ENCODE assay signal across 11 mouse cellular contexts in the genomic region with DNA sequence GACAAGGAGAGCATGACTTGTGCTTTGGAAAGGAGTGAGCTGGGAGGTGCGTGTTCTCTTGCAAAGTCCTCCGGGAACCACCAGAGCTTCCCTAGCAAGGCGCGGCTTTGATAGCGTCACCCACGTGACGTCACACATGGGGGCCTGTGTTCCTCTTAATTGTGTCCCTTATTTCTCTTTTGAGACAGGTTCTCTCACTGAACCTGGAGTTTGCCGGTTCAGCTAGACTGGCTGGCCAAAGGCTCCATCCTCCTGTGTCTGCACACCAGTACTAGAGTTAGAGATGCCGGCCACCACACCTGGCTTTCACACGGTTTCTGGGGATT.
A peak's percentile ranks its signal among the peaks of the same experiment; 100 is the strongest.
DNase-seq lines count a peak whose midpoint lies in the region; ATAC-seq and TF ChIP-seq lines count a peak whose summit lies in the region.
"Had no signal": no experiment of that assay in that cellular context is flagged by ENCODE, and none has a peak within 500 bp of the region (broad histone marks: within the 10 kb centered on the region; RNA-seq: fewer than 3 reads in every experiment).

No protein-coding gene starts in this region.

- H3K4me1 ChIP-seq in kidney, embryonic 14.5 days (ENCODE audit: control insufficient read depth, insufficient read depth, low read length), result peaks cover 50% of the 10 kb centered on the region
- peaks cover 17% of the 10 kb centered on the region for H3K4me1 ChIP-seq in hindbrain, embryonic 16.5 days (ENCODE audit: control insufficient read depth, insufficient read depth, low read depth, low read length)
- peaks cover 3% of the 10 kb centered on the region; the same call in 1 of the 2 replicates for H3K4me1 ChIP-seq in stomach, postnatal 0 days (replicated peaks; ENCODE audit: control insufficient read depth, insufficient read depth)

- H3K36me3 ChIP-seq in kidney, embryonic 14.5 days (ENCODE audit: control insufficient read depth, insufficient read depth, low read length), result peaks cover 6% of the 10 kb centered on the region
- no peaks in the 10 kb centered on the region for H3K36me3 ChIP-seq in hindbrain, embryonic 16.5 days (ENCODE audit: control insufficient read depth, insufficient read depth, low read length)
- H3K36me3 ChIP-seq in stomach, postnatal 0 days (ENCODE audit: control insufficient read depth, insufficient read depth, low read length), result peaks cover under 1% of the 10 kb centered on the region; the same call in 1 of the 2 replicates

- no peak for DNase-seq in kidney, adult 18-20 months
- peak; percentile 33 for DNase-seq in thymus, postnatal 4 days
- no peak for DNase-seq in thymus, postnatal 36 days
- DNase-seq in stomach, postnatal 0 days (ENCODE audit: low spot score), result peak; percentile 44
- DNase-seq in urinary bladder, postnatal 36 days (ENCODE audit: low spot score in 2 of 2), result no peak
- DNase-seq: adrenal gland, adult 8-10 months; layer of hippocampus, postnatal 36 days had no signal

- no peaks in the 10 kb centered on the region for H3K9me3 ChIP-seq in kidney, embryonic 14.5 days (ENCODE audit: control insufficient read depth, low read length)
- no peaks in the 10 kb centered on the region for H3K9me3 ChIP-seq in hindbrain, embryonic 16.5 days (ENCODE audit: control insufficient read depth, low read length)
- H3K9me3 ChIP-seq in stomach, postnatal 0 days (ENCODE audit: control insufficient read depth, low read length), result no peaks in the 10 kb centered on the region
- H3K9me3 ChIP-seq: G1E had no signal

- no peak for ATAC-seq in kidney, embryonic 14.5 days (ENCODE audit: low FRiP score, low TSS enrichment)
- no peak for ATAC-seq in hindbrain, embryonic 16.5 days
- peak; percentile 32; the same call in 1 of the 2 replicates for ATAC-seq in stomach, postnatal 0 days (ENCODE audit: low FRiP score, low TSS enrichment)
- ATAC-seq in inflammation-experienced regulatory T-cells, adult 6 months, result no peak

- no peak overlapping the region for H3K4me2 ChIP-seq in kidney, embryonic 14.5 days (replicated peaks; ENCODE audit: low read depth, low read length)
- no peak overlapping the region for H3K4me2 ChIP-seq in hindbrain, embryonic 16.5 days (ENCODE audit: low read length)
- H3K4me2 ChIP-seq in stomach, postnatal 0 days (replicated peaks; ENCODE audit: low read depth), result no peak overlapping the region

- H3K4me3 ChIP-seq in kidney, embryonic 14.5 days (ENCODE audit: low read length), result no peak overlapping the region
- H3K4me3 ChIP-seq in hindbrain, embryonic 16.5 days (ENCODE audit: low read length), result no peak overlapping the region
- H3K4me3 ChIP-seq in stomach, postnatal 0 days (ENCODE audit: low read depth, low read length), result no peak overlapping the region

- 67% methylated on average over 10 of the region's 10 CpGs for WGBS in kidney, embryonic 14.5 days
- 62% methylated on average over 10 of the region's 10 CpGs for WGBS in hindbrain, embryonic 16.5 days
- WGBS in stomach, postnatal 0 days, result 57% methylated on average over 10 of the region's 10 CpGs

- peak overlapping the region; percentile 4; the same call in 1 of the 2 replicates for H3K27ac ChIP-seq in kidney, embryonic 14.5 days (ENCODE audit: low read depth, low read length)
- H3K27ac ChIP-seq in hindbrain, embryonic 16.5 days (ENCODE audit: low read depth, low read length), result peak overlapping the region; percentile 62; the same call in 1 of the 2 replicates
- peak overlapping the region; percentile 77; the same call in 1 of the 2 replicates for H3K27ac ChIP-seq in stomach, postnatal 0 days (replicated peaks)

- no peaks in the 10 kb centered on the region for H3K27me3 ChIP-seq in kidney, embryonic 14.5 days (ENCODE audit: control insufficient read depth, insufficient read depth, low read length)
- no peaks in the 10 kb centered on the region for H3K27me3 ChIP-seq in hindbrain, embryonic 16.5 days (replicated peaks; ENCODE audit: control insufficient read depth, insufficient read depth, low read length)
- H3K27me3 ChIP-seq in stomach, postnatal 0 days (ENCODE audit: control insufficient read depth, insufficient read depth, low read length), result no peaks in the 10 kb centered on the region

- no peak overlapping the region for H3K9ac ChIP-seq in kidney, embryonic 14.5 days (ENCODE audit: low read depth, low read length)
- H3K9ac ChIP-seq in hindbrain, embryonic 16.5 days (ENCODE audit: low read depth, low read length), result peak overlapping the region; percentile 39
- H3K9ac ChIP-seq in stomach, postnatal 0 days (ENCODE audit: low read length), result no peak overlapping the region

- no peak for TF ChIP-seq CTCF in stomach, postnatal 0 days (IDR thresholded peaks at IDR 0.05; ENCODE audit: low read depth)

- no peak for TF ChIP-seq EP300 in stomach, postnatal 0 days (optimal IDR thresholded peaks at IDR 0.05)

Comparison
In these comparisons a context has a peak if more than half of its experiments do, and no peak if none do; other contexts are left out.
1. DNase-seq: peak in thymus, postnatal 4 days (single experiment) and stomach, postnatal 0 days (single experiment); none in kidney, adult 18-20 months (single experiment), thymus, postnatal 36 days (0 of 2) and urinary bladder, postnatal 36 days (0 of 2).
2. H3K27ac ChIP-seq: peak in every context shown above with its lines; median percentile 77 in stomach, postnatal 0 days; 62 in hindbrain, embryonic 16.5 days; 4 in kidney, embryonic 14.5 days.